Mouse (Mus musculus) brain, embryonic 14.5 days (tissue): ENCODE results near the gene Rcn2.

Source experiments
- CTCF ChIP-seq: fragments of 200-500 bp; IDR thresholded peaks from 2 replicates; pipeline ENCODE4 v1.5.1; 2012; ENCODE audit warnings: inconsistent platforms, mild to moderate bottlenecking, moderate library complexity, borderline replicate concordance; ENCODE audit not compliant: insufficient read depth, insufficient read length; ENCODE audit errors: extremely low read depth
- POLR2A ChIP-seq: fragments of 200-500 bp; IDR thresholded peaks from 2 replicates; pipeline ENCODE4 v1.6.1; 2012; ENCODE audit warnings: mild to moderate bottlenecking, inconsistent platforms, borderline replicate concordance; ENCODE audit not compliant: poor library complexity, insufficient read depth, insufficient read length, severe bottlenecking; ENCODE audit errors: extremely low read depth

- TF ChIP-seq CTCF (no peak), POLR2A (no peak)
These were observed 37.9 kb downstream of the Rcn2 start for GRCm38 (mm10) chr9:56079587-56079986.
